Mouse (Mus musculus) small intestine, adult 2 months (tissue): ENCODE data around the gene Med13l. TPM values are rescaled to one million over a fixed set of nuclear protein-coding genes. Genes with fewer than 3 reads are reported as not detected.

Experiments used
- H3K27ac ChIP-seq: fragments of 200-500 bp; 2 replicates; pipeline ENCODE4 v1.5.1; 2012; ENCODE audit warnings: low read depth, low read length, control low read depth, inconsistent platforms; ENCODE audit not compliant: insufficient read depth
- H3K27me3 ChIP-seq: fragments of 200-500 bp; 2 replicates; pipeline ENCODE4 v1.6.1; 2012; ENCODE audit warnings: mild to moderate bottlenecking, moderate library complexity, low read length, inconsistent platforms; ENCODE audit not compliant: control insufficient read depth, insufficient read depth
- H3K36me3 ChIP-seq: fragments of 200-500 bp; 2 replicates; pipeline ENCODE4 v1.6.1; 2012; ENCODE audit warnings: mild to moderate bottlenecking, low read length, control low read depth, inconsistent platforms; ENCODE audit not compliant: control insufficient read depth, insufficient read depth
- H3K4me1 ChIP-seq: fragments of 200-500 bp; 2 replicates; pipeline ENCODE4 v1.6.1; 2012; ENCODE audit warnings: low read length, inconsistent platforms, mixed read lengths; ENCODE audit not compliant: control insufficient read depth, insufficient read depth, insufficient read length
- H3K4me3 ChIP-seq: fragments of 200-500 bp; 2 replicates; pipeline ENCODE4 v1.5.1; 2012; ENCODE audit warnings: low read depth, mild to moderate bottlenecking, control low read depth, inconsistent platforms, low read length, moderate library complexity
- CTCF ChIP-seq: fragments of 200-500 bp; IDR thresholded peaks from 2 replicates; pipeline ENCODE4 v1.5.1; 2012; ENCODE audit warnings: low read depth, mild to moderate bottlenecking, control low read depth, inconsistent platforms, low read length, moderate library complexity, mixed read lengths; ENCODE audit not compliant: insufficient replicate concordance, insufficient read length; ENCODE audit errors: extremely low read depth
- POLR2A ChIP-seq: fragments of 200-500 bp; IDR thresholded peaks from 2 replicates; pipeline ENCODE4 v1.6.1; 2012; ENCODE audit warnings: low read depth, mild to moderate bottlenecking, control low read depth, inconsistent platforms, low read length, moderate library complexity
- WGBS: fragments of 180-500 bp; shearing (Covaris S2); methylation state at CpG from one replicate; pipeline ENCODE4 v1.1.7; 2018; 5-methylcytosine and 5-hydroxymethylcytosine counted together
- polyA plus RNA-seq: library from polyadenylated mRNA; depleted of rRNA; stranded (reverse); fragments of >200 nt; gene quantifications from 2 replicates; pipeline ENCODE4 v1.2.3, GENCODE M21; 2012

Med13l gene
- polyA plus RNA-seq, 1 experiment: 13.6 TPM

GRCm38 (mm10) chr5:118727336-118727735 is 166.9 kb downstream of the Med13l start:
- Histone ChIP-seq H3K27me3 (no peaks in the 10 kb centered on the region), H3K4me1 (no peaks in the 10 kb centered on the region), H3K4me3 (no peak overlapping the region), H3K27ac (no peak overlapping the region), H3K36me3 (peaks cover 69% of the 10 kb centered on the region)
- no peak for TF ChIP-seq POLR2A
- TF ChIP-seq CTCF: no peak
- WGBS: 85% methylated on average over 16 of the region's 16 CpGs

GRCm38 (mm10) chr5:118732221-118732620 is 171.7 kb downstream of the Med13l start:
- no peaks in the 10 kb centered on the region for H3K27me3 ChIP-seq
- H3K4me1 ChIP-seq: peaks cover 1% of the 10 kb centered on the region; the same call in 1 of the 2 replicates
- peaks cover 61% of the 10 kb centered on the region for H3K36me3 ChIP-seq
- H3K4me3 ChIP-seq: no peak overlapping the region
- TF ChIP-seq CTCF (no peak), POLR2A (no peak)
- WGBS: 82% methylated on average over 3 of the region's 3 CpGs
- H3K27ac ChIP-seq: no peak overlapping the region

GRCm38 (mm10) chr5:118732651-118733050 is 172.2 kb downstream of the Med13l start:
- Histone ChIP-seq H3K36me3 (peaks cover 58% of the 10 kb centered on the region), H3K27ac (no peak overlapping the region), H3K4me3 (no peak overlapping the region), H3K4me1 (peaks cover 3% of the 10 kb centered on the region; the same call in 1 of the 2 replicates), H3K27me3 (no peaks in the 10 kb centered on the region)
- TF ChIP-seq CTCF (no peak), POLR2A (no peak)
- WGBS: 94% methylated on average over 8 of the region's 8 CpGs

GRCm38 (mm10) chr5:118733566-118733965 is 173.1 kb downstream of the Med13l start:
- no peak overlapping the region for H3K27ac ChIP-seq
- H3K4me1 ChIP-seq: peaks cover 3% of the 10 kb centered on the region; the same call in 1 of the 2 replicates
- TF ChIP-seq POLR2A (no peak), CTCF (no peak)
- WGBS: 79% methylated on average over 4 of the region's 4 CpGs
- H3K27me3 ChIP-seq: no peaks in the 10 kb centered on the region
- peaks cover 53% of the 10 kb centered on the region for H3K36me3 ChIP-seq
- no peak overlapping the region for H3K4me3 ChIP-seq

GRCm38 (mm10) chr5:118734455-118734854 is 174.0 kb downstream of the Med13l start:
- no peak overlapping the region for H3K4me3 ChIP-seq
- H3K27ac ChIP-seq: no peak overlapping the region
- peaks cover 3% of the 10 kb centered on the region; the same call in 1 of the 2 replicates for H3K4me1 ChIP-seq
- WGBS: 59% methylated on average over 9 of the region's 9 CpGs
- no peak for TF ChIP-seq CTCF
- TF ChIP-seq POLR2A: no peak
- H3K36me3 ChIP-seq: peaks cover 48% of the 10 kb centered on the region
- no peaks in the 10 kb centered on the region for H3K27me3 ChIP-seq

GRCm38 (mm10) chr5:118735738-118736137 is 175.3 kb downstream of the Med13l start:
- no peak for TF ChIP-seq CTCF
- TF ChIP-seq POLR2A: no peak
- Histone ChIP-seq H3K27me3 (no peaks in the 10 kb centered on the region), H3K27ac (no peak overlapping the region), H3K36me3 (peaks cover 42% of the 10 kb centered on the region), H3K4me1 (peaks cover 3% of the 10 kb centered on the region; the same call in 1 of the 2 replicates), H3K4me3 (no peak overlapping the region)
- WGBS: 92% methylated on average over 8 of the region's 8 CpGs

- Histone ChIP-seq H3K27me3 (no peaks in the 10 kb centered on the region), H3K36me3 (peaks cover 46% of the 10 kb centered on the region), H3K4me1 (peaks cover 3% of the 10 kb centered on the region; the same call in 1 of the 2 replicates), H3K27ac (no peak overlapping the region), H3K4me3 (no peak overlapping the region)
- TF ChIP-seq CTCF (peak; percentile 46; the same call in 1 of the 2 replicates), POLR2A (no peak)
- WGBS: 31% methylated on average over 1 of the region's 1 CpGs
Measured at GRCm38 (mm10) chr5:118737548-118737947, 177.1 kb downstream of the Med13l start.

- no peak overlapping the region for H3K4me3 ChIP-seq
- H3K36me3 ChIP-seq: peaks cover 49% of the 10 kb centered on the region
- TF ChIP-seq CTCF: no peak
- no peak for TF ChIP-seq POLR2A
- H3K27me3 ChIP-seq: no peaks in the 10 kb centered on the region
- H3K4me1 ChIP-seq: no peaks in the 10 kb centered on the region
- 88% methylated on average over 2 of the region's 2 CpGs for WGBS
- H3K27ac ChIP-seq: no peak overlapping the region
Measured at GRCm38 (mm10) chr5:118743067-118743466, 182.6 kb downstream of the Med13l start.
